Mouse (Mus musculus) embryonic stem cell, embryonic (primary cell): ENCODE results near the gene Ap3b1.
"Not testable (repeated sequence)": the region's sequence is repeated elsewhere in the genome, so short reads cannot be mapped to it uniquely, and the experiment has no call there.

Experiments used
- CTCF ChIA-PET, 4 experiments: fragments of 300-600 bp in 2 of 4; fragments of 350-600 bp in 2 of 4; sonication (Branson Sonifier 250); formaldehyde crosslinking; loops; one replicate each; lab custom pipeline; 2022; ENCODE audit warnings: inconsistent platforms in 2 of 4; lab: Charles Lee
- POLR2A ChIA-PET, 4 experiments: fragments of 300-600 bp in 2 of 4; fragments of 350-600 bp in 2 of 4; sonication (Branson Sonifier 250); formaldehyde crosslinking; loops; one replicate each; lab custom pipeline; 2022; ENCODE audit warnings: antibody characterized with exemption in 4 of 4, inconsistent platforms in 1 of 4; lab: Charles Lee

Gene Ap3b1

GRCm38 (mm10) chr13:94358401-94359265 lies at the start of gene Ap3b1:
Ap3b1 (plus strand) TSS chr13:94358960.
- POLR2A ChIA-PET = interaction anchor here in 3 of 4 experiments (0.6 to 2.5 kb wide), 24 partner anchors 9 to 372 kb away, joined by 3 to 8 read pairs (median 3); no protein-coding TSS in a partner anchor

DNA sequence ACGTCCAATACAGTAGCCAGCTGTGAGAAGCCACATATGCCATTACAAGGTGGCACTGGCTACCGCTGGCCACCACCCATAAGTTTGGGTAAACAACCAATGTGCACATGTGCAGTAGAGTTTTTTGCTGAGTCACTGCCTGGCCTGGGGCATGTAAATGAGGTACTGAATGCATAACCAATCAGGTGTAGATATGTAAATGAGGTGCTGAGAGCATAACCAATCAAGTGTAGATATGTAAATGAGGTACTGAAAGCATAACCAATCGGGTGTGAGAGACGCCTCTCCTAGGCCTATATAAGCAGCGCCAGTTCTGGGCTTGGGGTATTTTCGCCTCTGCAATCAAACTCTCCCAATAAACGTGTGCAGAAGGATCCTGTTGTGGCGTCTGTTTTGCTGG lies 45.9 kb upstream of the Ap3b1 start:
- CTCF ChIA-PET = not testable (repeated sequence)
- POLR2A ChIA-PET = interaction anchor here in 1 of 4 experiments (0.7 kb wide), 1 partner anchor 13 kb away, joined by 3 read pairs; no protein-coding TSS in a partner anchor

More at GRCm38 (mm10) chr13:94358401-94359265, at the start of gene Ap3b1:
- CTCF ChIA-PET = interaction anchor here (0.5 to 1.4 kb wide), 6 partner anchors 15 to 460 kb away, joined by 3 to 4 read pairs (median 3); no protein-coding TSS in a partner anchor

- CTCF ChIA-PET = no interaction called here
These were observed 41.7 kb upstream of the Ap3b1 start for GRCm38 (mm10) chr13:94316975-94317511.

DNA sequence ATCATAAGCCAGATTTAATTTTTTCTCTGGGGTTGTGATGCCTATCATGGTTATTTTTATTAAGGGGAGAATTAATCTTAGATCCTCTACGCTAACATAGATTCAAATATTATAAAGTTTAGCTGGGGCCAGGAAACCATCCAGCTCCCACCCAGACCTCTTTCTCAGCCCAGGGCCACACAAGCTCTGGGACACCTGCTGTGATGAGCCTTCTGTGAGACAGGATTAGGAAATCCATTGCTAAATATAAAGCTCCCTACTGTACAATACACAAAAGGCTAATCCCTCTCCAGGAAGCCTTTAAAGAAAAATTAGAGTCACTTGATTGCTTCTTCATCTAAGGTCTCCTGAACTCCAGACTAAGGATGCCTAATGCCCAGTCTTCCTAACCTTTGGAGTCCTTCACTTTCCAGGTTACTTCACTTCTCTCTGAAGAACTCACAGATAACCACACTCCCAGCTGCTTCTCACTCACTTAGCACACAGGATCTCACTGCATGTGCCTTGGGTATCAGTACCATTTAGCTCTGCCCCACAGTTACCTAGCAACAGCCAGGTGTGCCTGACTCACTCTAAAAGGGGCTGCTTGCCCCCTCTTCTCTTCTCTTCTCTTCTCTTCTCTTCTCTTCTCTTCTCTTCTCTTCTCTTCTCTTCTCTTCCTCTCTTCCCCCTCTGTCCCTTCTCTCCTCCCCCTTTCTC lies 37.5 kb upstream of the Ap3b1 start:
- ChIA-PET POLR2A (interaction anchor here in 1 of 4 experiments (0.7 kb wide), 1 partner anchor 191 kb away, joined by 4 read pairs; no protein-coding TSS in a partner anchor), CTCF (interaction anchor here in 1 of 4 experiments (0.6 kb wide), 1 partner anchor 42 kb away, joined by 4 read pairs; no protein-coding TSS in a partner anchor)

More at GRCm38 (mm10) chr13:94316975-94317511, 41.7 kb upstream of the Ap3b1 start:
- POLR2A ChIA-PET = no interaction called here

DNA sequence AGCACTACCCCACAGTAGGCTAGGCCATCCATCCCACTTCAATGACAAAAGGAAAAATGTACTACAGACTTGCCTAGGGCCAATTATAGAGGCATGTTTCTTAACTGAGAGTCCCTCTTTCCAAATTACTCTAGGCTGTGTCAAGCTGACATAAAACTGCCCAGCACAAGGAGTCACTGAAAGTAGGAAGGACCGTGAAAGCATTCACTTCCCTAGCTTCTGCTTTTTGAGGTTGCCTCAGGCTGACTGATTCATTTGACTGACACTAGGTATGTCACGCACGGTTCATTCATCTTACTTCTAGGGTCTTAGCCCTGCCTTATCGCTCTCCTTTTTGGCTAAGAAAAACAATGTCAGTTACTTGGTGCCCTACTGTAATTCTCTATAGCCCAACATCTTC lies 36.3 kb upstream of the Ap3b1 start:
- CTCF ChIA-PET = no interaction called here
- POLR2A ChIA-PET = no interaction called here

DNA sequence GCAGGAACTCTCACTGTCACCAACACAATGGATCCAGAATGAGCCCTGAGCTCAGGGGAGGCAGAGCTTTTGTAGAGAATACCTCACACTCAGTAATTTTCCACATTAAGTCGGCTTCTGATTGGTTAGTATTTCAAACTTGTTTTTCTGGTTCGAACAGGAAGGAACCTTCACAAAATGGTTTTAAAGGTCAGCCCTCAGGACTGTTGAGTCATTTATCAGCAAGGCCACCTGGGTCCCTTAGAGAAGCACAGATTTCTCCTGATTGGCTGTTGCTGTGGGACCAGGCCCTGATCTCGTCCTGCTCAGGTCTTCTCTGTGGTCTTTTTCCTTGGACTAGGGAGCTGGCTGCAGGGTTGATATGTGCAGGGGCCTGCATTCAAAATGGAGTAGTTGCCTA lies 30.7 kb upstream of the Ap3b1 start:
- ChIA-PET CTCF (interaction anchor here in 1 of 4 experiments (0.6 kb wide), 1 partner anchor 119 kb away, joined by 5 read pairs; no protein-coding TSS in a partner anchor), POLR2A (interaction anchor here in 3 of 4 experiments (0.6 kb wide), 4 partner anchors 10 to 362 kb away, joined by 3 to 6 read pairs (median 4); no protein-coding TSS in a partner anchor)

- CTCF ChIA-PET = not testable (repeated sequence)
- POLR2A ChIA-PET = interaction anchor here in 3 of 4 experiments (0.6 to 1.0 kb wide), 7 partner anchors 9 to 684 kb away, joined by 3 to 6 read pairs (median 3); partner anchors contain the start of gene Ap3b1 (in 1 of the 3)
These were observed 29.8 kb upstream of the Ap3b1 start for GRCm38 (mm10) chr13:94329005-94329404.

- CTCF ChIA-PET = interaction anchor here in 3 of 4 experiments (0.6 to 1.2 kb wide), 5 partner anchors 11 to 493 kb away, joined by 3 to 7 read pairs (median 4); no protein-coding TSS in a partner anchor
These were observed 28.3 kb upstream of the Ap3b1 start for GRCm38 (mm10) chr13:94330392-94330979.

DNA sequence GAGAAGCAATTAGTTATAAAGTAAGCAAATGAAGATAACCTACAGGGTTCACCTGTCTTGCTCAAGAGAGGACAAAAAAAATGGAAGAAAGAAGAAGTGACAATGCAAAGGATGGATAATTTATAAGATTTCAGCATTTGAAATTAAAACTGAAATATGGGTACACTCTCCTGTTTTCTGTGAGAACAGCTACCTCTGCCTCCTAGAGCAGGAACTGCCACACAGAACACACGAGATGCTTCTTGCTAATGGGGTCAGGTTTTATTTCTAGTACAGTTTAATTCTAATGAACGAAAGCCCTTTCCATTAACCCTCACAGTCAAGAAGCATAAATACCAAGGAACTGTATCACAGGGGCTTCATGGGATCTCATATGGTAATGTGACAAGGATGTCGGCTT lies 20.4 kb upstream of the Ap3b1 start:
- CTCF ChIA-PET = interaction anchor here in 1 of 4 experiments (0.6 kb wide), 1 partner anchor 116 kb away, joined by 3 read pairs; no protein-coding TSS in a partner anchor
- POLR2A ChIA-PET = interaction anchor here in 1 of 4 experiments (0.8 kb wide), 1 partner anchor 10 kb away, joined by 6 read pairs; no protein-coding TSS in a partner anchor

More at GRCm38 (mm10) chr13:94330392-94330979, 28.3 kb upstream of the Ap3b1 start:
- POLR2A ChIA-PET = interaction anchor here in 1 of 4 experiments (0.7 to 1.5 kb wide), 2 partner anchors 16 to 67 kb away, joined by 3 read pairs; no protein-coding TSS in a partner anchor

DNA sequence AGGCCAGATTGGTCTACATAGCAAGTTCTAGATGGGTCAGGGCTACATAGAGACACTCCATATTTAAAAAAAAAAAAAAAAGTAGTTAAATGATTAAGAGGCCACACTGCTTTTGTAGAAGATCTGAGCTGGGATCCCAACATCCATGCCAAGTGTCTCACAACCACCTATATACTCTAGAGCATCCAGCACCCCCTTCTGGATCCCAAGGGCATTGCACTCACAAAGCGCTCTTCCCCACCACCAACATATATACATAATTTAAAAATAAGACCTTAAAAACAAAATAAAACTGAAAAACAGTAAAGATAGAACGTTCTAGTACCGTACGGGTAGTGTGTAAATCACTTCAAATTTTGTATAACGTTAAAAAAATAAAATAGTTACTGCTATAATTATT lies 15.6 kb upstream of the Ap3b1 start:
- ChIA-PET POLR2A (interaction anchor here in 2 of 4 experiments (0.8 to 1.7 kb wide), 2 partner anchors 15 to 17 kb away, joined by 3 to 4 read pairs; partner anchors contain the start of gene Ap3b1 (in 1 of the 2)), CTCF (interaction anchor here (0.6 to 1.5 kb wide), 7 partner anchors 15 to 633 kb away, joined by 3 to 6 read pairs (median 3); partner anchors contain the start of gene Ap3b1 (in 2 of the 4))

- CTCF ChIA-PET = not testable (repeated sequence)
- POLR2A ChIA-PET = interaction anchor here in 1 of 4 experiments (1.2 kb wide), 1 partner anchor 16 kb away, joined by 3 read pairs; no protein-coding TSS in a partner anchor
These were observed 14.2 kb upstream of the Ap3b1 start for GRCm38 (mm10) chr13:94344600-94344999.

GRCm38 (mm10) chr13:94354584-94354983 lies 4.2 kb upstream of the Ap3b1 start:
- ChIA-PET POLR2A (no interaction called here), CTCF (no interaction called here)

DNA sequence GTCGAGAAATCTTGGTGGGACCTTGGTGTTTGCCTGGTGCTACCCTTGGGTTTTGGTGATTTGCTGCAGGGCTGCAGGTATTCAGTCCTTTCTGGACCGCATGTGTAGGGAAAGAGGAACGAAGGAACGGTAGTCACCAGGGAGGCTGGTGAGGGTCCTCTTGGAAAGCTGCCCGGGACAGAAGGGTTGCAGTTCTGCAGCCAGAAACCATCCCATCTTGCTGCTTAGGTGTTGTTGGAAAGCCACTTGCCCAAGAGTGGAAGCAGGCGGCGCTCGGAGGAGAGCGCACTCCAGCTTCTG lies 709 bp upstream of the Ap3b1 start:
- CTCF ChIA-PET = interaction anchor here (0.6 to 1.4 kb wide), 5 partner anchors 15 to 461 kb away, joined by 3 to 4 read pairs (median 3); no protein-coding TSS in a partner anchor

DNA sequence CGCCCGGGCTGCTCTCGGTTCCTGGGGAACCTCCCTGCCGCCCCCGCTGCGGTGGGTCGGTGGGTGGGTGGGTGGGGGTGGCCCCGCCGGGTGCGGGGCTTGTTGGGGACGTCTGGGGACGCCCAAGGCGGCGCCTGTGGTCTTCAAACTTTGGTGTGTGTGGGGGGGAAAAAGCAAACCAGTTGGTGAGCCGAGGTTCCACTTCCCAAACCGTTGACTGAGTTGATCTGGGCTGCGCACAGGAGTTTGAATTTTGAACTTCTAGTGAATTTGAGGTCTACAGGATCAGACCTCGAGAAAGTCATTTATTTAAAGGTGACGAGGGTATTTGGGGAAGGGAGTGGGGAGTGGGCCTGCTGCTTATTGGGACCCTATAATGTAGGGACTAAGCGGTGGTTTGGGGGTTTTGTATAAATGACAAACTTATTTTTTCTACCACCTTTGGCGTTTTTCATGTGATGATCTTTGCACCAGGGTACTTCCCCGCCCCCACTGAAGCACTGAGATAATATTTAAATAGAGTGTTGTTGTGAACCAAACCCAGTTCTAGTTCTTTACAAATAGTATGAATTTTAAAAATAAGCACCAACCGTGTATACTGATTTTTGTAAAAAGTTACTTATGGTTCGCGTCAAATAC lies 641 bp downstream of the Ap3b1 start:
- CTCF ChIA-PET = interaction anchor here in 1 of 4 experiments (1.3 kb wide), 1 partner anchor 17 kb away, joined by 4 read pairs; no protein-coding TSS in a partner anchor
- POLR2A ChIA-PET = interaction anchor here in 3 of 4 experiments (0.7 to 2.5 kb wide), 12 partner anchors 8 to 117 kb away, joined by 3 to 8 read pairs (median 4); no protein-coding TSS in a partner anchor

More for the DNA sequence above, 709 bp upstream of the Ap3b1 start:
- POLR2A ChIA-PET = interaction anchor here in 3 of 4 experiments (0.6 to 2.5 kb wide), 23 partner anchors 9 to 371 kb away, joined by 3 to 8 read pairs (median 3); no protein-coding TSS in a partner anchor

DNA sequence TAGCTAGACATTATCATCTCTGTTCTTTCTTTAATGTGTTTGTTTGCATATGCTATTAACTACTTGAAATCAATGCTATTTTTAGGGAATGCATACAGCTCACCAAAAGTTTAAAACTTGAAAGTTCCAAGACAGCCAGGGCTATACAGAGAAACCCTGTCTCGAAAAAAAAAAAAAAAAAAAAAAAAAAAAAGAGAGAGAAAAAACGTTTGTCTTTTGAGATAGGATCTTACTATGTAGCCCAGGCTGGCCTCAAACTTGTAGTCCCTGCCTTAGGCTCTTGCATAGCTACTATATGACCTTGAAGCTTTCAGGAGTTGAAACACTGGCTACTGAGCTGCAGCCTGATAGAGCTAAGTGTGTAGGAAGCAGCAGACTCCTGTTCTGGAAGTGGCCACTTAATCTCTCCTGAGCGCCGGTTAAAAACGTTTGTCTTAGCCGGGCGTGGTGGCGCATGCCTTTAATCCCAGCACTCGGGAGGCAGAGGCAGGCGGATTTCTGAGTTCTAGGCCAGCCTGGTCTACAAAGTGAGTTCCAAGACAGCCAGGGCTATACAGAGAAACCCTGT lies 2.3 kb downstream of the Ap3b1 start:
- ChIA-PET POLR2A (interaction anchor here (0.6 to 1.9 kb wide), 21 partner anchors 9 to 646 kb away, joined by 3 to 8 read pairs (median 3); no protein-coding TSS in a partner anchor), CTCF (interaction anchor here in 2 of 4 experiments (0.6 to 0.7 kb wide), 2 partner anchors 120 to 1152 kb away, joined by 4 read pairs; no protein-coding TSS in a partner anchor)

GRCm38 (mm10) chr13:94364336-94364735 lies 5.6 kb downstream of the Ap3b1 start:
- CTCF ChIA-PET = no interaction called here
- POLR2A ChIA-PET = interaction anchor here in 2 of 4 experiments (0.8 to 2.8 kb wide), 5 partner anchors 11 to 26 kb away, joined by 3 to 13 read pairs (median 6); no protein-coding TSS in a partner anchor
